Mouse (Mus musculus): Measurements from ENCODE around the gene Arid1b. TPM values are rescaled to one million over a fixed set of nuclear protein-coding genes. Genes with fewer than 3 reads are reported as not detected.

Gene Arid1b
- total RNA-seq, 4 experiments from 2014 or later: 88.8 to 107 (median 100) TPM

DNA sequence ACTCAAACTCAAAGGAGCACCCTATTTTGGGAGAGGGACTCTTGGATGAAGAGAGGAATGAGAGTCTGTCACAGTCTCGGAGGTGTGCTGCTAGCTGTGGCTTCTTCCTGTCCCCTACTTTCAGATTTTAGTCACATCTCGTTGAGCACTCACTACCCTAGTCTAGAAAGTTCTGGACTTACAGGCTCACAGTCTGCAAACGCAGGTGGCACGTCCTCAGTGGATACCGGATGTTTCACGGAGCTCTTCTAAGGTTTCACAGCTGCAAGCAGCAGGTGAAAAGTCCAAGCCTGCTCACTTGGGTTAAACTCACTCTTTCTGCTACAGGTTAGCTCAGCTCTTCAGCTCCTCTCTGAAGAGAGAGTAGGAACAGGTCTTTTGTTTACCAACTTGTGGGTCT is 186.8 kb downstream of the Arid1b start:
- DNase-seq (ENCODE audit: low spot score in 2 of 2): no peak

DNA sequence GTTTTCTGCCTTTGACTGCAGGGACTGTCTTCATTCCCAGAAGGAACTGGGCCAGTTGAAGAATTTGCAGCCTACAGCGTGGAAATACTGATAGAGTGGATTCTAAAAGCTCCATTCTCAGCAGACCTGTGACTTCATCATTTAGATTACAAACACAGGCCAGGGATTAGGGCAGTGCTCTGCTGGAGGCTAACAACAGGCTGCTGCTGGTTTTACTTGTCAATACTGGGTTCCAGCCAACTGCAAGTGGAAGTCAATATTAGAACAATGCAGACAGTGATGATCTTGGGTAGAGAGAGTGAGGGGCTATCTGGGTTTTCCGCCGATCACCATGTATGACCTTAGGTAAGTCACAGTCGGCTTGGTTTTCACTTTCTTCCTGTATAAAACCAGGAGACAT is 188.4 kb downstream of the Arid1b start:
- no peak for DNase-seq (ENCODE audit: low spot score in 2 of 2)

DNA sequence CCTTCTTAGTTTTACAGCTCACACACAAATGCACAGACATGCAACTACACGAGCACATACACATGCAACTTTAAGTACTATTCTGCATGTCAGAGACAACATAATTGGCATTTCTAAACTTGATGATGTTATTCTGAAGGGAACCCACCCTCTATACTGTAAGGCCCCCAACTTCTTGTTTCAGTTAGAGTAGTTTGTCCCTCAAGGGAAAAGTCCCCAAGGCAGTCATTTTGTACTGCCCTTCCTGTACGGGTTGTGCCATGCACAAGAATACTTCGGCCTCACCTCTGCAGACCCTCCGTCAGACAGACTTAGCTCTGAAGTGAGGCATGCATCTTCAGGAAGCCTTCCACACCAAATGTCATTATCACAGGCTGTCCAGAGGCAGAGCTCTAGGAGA is 191.4 kb downstream of the Arid1b start:
- no peak for DNase-seq (ENCODE audit: low spot score in 2 of 2)

DNA sequence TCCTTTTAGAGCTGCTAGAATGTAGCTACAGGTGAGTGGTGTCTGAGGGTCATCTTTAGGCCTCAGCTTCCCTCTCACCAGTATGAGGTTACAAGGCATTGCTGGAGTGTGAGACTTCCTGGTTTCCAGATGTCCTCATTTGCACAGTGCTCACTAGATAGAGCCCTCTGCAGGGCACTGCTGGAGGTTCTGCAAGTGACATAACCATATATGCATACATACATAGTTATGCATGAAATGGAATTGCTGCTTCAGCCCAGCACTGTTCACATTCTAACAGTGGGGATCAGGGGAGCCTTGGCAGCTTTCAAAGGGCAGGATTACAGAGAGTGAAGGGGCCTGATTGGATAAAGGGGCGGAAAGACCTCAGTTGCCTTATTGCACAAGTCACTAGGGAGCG is 193.4 kb downstream of the Arid1b start:
- DNase-seq (ENCODE audit: low spot score in 2 of 2): no peak

DNA sequence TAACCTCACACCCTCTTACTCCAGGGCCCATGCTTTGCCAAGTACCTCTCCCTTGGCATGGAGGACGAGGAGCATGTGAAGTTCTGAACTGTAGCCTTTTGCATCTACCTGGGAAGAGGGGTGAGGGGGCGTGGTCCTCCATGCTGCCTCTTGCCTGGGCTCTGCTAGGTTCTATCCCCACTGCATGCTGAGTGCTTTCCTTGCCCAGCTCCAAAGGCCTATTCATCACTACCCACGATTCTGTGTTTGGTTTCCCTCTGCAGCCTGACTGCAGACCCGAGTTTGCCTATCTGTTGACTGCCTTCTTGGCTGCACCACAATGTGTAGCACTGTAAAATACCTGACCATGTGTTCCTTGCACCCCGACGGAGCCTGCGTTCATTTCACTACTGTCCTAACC is 194.3 kb downstream of the Arid1b start:
- no peak for DNase-seq (ENCODE audit: low spot score in 2 of 2)

DNA sequence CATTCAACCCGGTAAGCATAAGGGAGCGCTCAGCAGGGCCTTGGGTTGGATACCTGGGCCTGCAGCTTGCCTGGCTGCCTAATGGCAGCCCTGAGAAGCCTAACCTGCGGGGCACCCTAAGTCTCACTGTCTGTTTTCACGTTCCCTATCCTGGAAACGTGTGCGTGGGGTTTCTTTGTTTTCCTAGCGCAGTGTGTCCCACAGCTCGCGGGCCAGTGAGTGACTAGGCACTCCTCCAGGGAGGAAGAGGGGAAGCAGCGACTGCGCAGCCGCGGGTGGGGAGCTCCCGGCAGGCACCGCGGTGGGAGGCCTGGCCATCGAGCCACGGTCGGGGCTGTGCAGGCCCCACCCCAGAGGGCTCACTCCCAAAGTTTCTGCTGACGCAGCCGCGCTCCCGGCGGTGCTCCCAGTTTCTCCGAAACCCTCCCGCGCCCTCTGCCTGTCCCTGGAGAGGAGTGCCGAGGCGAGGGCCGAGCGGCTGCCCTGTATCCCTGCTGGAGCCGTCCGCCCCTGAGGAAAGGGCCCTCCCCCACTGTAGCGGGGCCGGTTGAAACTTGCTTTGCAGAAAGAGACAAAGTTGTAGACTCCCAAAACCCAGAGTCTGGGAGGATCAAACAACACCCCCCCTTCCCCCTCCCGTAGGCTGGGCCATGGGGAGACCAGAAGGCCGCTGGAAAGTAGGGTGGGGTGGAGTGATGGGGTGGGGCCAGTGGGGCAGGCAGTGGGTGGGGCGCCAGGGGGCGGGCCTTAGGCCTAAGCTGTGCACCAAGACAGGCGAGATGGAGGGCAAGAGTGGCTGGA is 195.6 kb downstream of the Arid1b start:
- DNase-seq (ENCODE audit: low spot score in 2 of 2): peak; percentile 88

DNA sequence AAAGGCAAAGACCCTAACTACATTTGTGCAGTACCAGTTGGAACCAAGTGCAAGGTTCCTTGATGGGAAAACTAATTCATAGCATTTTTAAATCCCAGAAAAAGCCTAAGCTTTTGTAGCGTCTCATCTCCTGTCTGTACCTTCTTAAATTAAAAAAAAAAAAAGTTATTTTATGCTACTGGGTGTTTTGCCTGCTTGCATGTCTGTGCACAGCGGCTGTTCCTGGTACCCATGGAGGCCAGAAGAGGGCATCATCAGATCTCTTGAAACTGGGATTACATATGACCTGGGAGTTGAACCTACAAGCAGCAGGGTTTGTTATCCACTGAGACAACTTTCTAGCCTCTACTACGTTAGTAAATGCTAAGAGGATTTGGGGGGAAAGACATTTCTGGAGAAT is 196.2 kb downstream of the Arid1b start:
- DNase-seq (ENCODE audit: low spot score in 2 of 2): no peak

DNA sequence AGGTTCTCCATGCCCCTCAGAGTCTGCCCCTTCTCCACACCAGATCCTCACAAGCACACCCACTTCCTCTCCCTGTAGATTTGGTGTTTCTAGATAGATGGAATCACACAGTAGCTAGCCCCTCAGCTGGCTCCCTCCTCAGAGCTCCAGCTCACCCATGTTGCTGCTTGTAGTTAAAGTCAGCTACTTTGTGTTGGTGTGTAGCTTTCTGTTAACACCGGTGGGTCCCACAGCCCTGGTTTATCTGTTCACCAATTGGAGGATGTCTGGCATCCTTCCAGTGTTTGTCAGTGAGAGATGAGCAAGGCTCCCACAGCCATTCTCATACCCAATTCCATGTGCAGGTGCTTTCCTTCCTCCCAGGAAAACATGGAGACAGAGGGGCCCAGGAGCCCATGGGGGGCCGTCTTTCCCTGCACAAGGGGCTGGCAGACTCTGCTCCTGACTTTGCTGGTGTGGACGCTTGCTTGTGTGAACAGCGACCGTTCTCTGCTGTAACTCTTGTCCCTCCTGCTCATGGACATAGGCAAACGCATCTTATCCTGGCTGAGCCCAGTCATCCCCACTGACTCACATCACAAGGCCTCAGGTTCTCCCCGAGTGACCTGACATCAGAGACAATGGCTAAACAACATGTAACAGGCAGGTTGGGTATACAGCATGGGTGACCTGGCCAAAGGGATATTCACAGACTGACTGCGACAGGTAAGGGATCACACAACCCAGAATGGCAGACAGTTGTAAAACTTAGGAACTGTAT is 200.2 kb downstream of the Arid1b start:
- no peak for DNase-seq (ENCODE audit: low spot score in 2 of 2)

DNA sequence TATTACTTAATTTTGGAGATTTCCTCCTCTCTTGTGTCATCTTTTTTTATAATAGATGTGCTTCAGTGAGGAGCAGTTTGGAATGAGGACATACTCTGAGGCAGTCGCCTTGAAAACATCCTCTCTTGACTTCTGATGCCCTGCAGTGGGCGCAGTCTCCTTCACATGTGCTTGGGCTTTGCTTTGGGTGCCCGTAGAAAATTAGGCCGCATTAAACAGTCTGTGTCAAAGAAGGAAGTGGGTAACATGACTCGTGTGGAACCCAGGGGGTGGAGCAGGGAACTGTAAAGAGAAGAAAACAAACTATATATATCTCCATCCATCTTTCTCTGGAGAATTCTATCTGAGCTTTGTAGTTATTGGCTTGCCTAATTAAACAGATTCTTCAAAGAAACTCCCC is 201.3 kb downstream of the Arid1b start:
- no peak for DNase-seq (ENCODE audit: low spot score in 2 of 2)

DNA sequence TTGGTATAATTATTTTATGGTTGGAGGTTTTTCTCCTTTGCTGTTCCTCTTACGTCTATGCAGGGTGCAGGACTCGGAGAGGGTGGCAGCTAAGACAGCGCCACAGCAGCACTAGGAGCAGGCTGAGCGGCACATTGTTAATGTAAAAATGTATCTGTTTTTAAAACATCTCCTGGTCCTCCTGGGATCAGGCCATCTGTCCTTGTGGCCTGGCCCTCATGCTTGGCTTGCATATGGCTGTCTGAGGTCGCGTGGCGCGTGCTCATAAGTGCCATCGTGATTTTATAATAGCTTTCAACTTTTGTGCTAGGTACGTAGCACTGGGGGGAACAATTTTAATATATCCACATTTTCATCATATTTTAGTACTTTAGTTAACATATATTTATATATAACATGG is 201.9 kb downstream of the Arid1b start:
- DNase-seq (ENCODE audit: low spot score in 2 of 2): no peak

DNA sequence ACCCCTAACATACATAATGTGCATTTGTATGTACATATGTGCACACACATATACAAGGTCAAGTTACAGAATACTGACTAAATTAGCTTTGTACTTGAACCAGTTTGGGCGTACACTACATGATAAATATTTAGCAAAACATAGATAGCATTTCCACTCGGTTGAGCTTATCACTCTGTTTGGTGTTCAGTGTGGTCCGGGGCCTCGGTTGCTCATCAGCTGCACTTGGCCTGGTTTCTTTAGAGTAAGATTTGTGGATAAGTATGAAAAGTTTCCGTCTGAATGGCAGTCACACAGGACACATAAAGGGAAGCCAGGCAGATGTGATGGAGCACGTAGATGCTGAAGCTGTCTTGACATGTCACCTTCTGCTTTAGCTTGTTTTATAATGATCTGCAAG is 202.4 kb downstream of the Arid1b start:
- DNase-seq (ENCODE audit: low spot score in 2 of 2): no peak

DNA sequence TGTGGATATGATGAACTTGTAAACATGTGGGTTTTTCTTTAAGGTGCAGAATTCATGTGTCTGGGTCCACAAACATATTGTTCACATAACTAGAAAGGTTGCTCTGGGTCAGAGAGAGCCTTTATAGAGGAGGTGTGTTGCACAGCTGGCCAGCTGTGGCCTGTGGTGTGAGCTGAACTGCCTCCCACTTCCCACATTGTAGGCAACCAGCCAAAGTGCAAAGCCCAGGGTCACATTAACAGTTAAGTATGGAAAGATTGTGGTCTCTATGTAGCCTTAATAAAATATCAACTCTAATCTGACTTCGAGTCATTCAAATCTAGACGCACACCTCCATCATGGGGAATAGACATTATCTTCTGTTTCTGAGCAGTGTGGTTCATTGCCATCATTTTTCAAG is 203.0 kb downstream of the Arid1b start:
- DNase-seq (ENCODE audit: low spot score in 2 of 2): no peak

DNA sequence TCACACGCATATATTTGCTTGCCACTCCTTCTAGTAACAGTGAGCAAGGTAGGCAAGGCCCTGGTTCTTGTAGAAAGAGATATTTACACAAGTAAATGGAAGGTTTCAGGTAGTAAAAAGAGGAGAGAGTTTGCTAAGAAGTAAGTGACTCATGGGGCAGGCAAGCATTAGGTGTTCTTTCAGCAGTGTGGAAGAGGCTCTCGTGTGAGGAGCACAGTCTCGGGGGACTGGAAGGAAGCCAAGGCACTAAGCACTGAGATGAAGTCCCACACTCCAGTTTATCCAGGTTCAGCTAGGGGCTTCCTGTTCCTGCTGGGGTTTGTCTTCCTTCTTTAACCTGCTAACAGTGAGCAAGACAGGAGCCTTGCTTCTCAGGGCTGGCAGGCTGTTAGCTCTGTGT is 203.6 kb downstream of the Arid1b start:
- DNase-seq (ENCODE audit: low spot score in 2 of 2): no peak

DNA sequence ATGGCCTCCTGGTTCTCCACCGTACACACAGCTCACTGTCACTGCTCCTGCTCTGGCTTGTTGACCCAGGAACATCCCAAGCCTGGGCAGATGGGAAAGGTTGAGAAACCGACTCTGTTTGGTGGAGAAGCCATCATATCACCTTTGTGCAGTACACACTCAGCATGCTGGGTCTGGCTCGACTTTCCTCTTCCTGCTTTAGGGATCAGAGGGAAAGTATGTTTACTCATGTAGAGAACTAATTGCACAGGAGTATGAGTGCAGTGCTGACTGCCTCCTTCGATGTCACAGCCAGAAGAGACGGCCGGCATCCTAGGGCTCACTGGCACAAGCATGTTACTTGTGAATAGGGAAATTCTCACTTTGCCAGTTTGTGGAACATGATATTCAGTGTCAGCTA is 204.1 kb downstream of the Arid1b start:
- DNase-seq (ENCODE audit: low spot score in 2 of 2): no peak

DNA sequence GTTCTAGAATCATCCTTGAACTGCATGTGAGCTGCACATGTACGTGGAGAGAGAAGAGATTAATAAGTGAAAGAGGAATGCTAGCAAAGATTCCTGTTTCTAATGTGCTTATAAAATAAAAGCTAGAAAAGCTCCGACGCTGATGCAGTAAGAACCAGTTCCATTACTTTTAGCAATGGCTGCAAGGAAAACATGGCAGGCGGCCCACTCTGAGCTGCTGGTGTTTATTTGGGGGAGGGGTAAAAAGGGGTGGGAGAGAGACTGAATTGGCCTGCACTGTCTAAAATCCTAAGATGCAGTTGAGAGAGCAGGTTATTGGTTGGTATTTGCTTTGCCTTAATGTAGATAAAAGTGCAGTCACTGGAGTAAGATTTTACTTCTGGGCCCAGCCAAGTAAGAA is 204.7 kb downstream of the Arid1b start:
- no peak for DNase-seq (ENCODE audit: low spot score in 2 of 2)

DNA sequence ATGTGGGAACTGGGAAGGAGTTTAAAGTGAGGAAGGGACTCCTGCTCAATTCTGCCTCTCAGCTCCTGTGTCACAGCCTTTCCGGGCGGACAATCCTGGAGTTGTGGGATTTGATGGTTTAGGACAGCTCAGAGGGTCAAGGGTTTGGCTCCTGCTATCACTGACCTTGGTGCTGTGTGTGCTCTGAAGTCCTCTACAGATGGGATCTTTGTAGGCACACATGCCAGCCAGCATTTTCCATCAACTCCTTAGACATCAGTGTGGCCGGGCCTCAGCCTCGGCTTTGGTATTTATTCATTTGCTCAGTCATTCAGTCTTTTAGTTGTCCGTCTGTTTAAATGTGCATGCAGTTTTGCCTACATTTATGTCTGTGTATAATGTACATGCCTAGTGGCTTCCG is 206.5 kb downstream of the Arid1b start:
- no peak for DNase-seq (ENCODE audit: low spot score in 2 of 2)

DNA sequence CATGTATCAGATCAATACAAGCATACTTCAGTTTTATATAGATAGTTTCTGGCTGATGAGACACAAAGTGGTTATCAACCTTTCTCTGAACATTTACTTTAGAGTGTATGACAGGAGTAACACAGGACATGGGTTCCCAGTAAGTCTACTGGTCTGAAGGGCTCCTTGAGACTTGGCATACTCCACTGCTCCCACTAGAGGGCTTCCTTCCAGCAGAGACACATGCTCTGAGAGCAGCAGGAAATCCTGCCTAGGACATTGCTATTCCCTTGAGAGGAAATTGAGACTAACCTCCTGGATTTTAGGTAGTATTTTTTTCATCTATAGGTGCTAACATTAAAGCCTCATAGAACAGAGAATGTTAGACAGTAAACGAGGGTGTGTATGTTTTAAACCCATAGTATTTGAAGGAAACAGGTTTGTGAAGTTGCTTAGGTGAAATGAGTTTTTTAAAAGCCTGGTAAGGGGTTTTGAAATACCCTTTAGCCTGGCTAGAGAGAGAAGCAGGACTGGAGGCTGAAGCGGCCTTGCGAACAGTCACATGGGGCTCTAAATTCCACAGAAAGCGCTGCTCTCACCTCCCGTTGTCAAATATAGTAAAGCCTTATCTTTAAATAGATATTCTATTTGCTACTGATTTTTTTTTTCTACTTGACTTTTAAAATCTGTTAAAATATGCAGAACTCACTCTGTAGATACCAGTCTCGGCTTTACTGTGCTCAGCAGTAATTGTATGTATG is 207.9 kb downstream of the Arid1b start:
- DNase-seq (ENCODE audit: low spot score in 2 of 2): no peak

DNA sequence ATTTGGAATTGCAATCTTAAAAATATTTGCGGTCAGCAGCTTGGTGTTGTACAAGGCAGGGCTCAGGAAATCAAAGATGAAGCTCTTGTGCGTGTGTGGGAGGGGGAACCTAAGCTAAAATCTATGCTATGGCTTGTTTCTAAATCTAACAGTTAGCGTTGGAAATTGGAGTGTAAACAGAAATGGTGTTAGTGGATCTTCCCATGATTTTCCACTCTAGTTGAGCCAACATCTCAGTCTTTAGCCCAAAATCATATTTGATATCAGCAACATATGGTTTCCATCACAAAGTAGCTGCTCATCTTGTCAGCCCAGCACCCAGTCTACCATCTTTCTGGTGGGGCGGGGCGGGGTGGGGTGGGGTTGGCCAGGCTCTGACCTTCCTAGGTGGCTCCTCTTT is 208.6 kb downstream of the Arid1b start:
- DNase-seq (ENCODE audit: low spot score in 2 of 2): no peak

DNA sequence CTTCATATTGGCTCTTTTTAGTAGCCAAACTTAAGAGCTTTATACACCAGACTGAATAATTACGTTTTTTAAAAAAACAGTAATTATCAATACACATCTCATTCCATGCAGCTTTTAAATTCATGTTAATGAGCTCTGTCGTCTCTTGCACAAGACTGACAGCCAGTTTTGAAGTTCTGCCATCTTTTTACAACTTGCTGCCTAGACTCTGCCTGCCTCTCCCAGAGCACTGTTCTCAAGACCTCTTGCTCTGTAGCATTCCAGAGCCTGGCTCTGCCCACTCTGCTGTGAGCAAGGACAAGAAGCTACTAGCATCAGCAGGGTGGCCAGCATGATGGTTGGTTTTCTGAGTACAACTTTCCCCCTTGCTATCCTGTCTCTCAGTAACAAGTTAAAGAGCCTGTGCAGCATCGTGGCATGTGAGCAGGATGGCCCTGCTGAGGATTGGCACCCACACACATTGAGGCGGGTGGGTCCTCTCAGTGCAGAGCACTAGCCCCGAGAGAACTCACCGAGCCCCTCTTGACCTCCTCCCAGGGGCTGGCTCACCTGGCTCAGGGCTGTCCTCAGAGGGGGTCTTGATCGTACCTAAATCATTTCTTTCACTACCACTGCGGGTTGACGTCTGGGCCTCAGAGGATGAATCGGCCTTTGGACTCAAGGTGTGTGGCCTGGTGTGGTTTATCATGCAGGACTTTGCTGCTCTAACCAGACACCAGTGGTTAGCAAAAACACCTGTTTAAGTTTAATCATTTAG is 209.4 kb downstream of the Arid1b start:
- DNase-seq (ENCODE audit: low spot score in 2 of 2): no peak

DNA sequence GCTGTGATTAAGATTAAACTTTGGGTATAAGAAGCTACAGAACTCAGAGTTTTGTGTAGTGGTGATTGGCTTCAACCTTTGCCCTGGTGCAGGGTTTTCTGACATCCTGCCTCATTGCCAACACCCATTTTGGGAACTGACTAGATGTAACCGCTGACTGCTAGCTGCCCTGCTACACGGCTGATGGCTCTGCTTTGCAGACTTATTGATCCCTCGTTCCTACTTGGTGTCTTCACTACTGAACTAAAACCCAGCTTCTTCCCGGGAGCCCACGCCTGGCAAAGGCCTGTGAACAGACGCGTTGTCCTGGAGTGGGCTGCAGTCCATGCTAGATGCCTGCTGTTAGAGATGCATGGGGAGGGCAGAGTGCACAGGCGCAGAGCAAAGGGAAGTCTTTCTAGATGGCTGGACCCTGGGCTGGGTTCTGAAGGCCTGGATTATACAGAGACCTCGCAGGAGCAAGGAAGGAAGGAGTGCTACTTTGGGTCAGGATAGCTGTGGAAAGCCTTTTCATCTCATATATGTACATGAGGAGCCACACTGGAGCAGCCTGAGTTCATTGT is 210.1 kb downstream of the Arid1b start:
- DNase-seq (ENCODE audit: low spot score in 2 of 2): no peak

DNA sequence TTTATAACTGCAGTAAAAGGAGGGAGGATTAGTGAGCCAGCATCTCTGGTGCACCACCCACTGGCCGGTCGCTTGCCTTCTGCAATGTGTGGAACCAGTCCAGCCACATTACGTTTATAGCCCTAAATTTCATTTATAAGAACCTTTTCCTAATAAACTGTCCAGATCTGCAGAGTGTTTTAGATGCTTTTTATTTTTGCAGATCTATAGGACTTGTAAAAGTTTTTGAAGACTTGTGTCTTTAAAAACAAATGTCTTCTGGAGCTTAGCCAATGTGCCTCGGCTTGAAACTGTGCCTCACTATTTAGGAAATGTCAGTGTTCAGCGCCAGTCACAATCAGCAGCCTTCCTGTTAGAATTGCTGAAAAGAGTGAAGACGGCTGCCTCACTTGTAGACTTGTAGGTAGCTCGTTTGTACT is 211.0 kb downstream of the Arid1b start:
- no peak for DNase-seq (ENCODE audit: low spot score in 2 of 2)

Data from layer of hippocampus, adult 8-10 months (tissue).